Mouse (Mus musculus): ENCODE data around the gene Tnf.

GRCm38 (mm10) chr17:35218516-35219193 is 16.8 kb upstream of the Tnf start:
- TF ChIP-seq FLI1 (IDR thresholded peaks at IDR 0.05; ENCODE audit: low read length), result no peak
- no peak; the same call in 2 of the 3 replicates for TF ChIP-seq GATA1 (IDR thresholded peaks at IDR 0.05; ENCODE audit: borderline replicate concordance, low read length)

Measured in megakaryocyte, embryonic 14.5 days (primary cell).